Mouse (Mus musculus) bone marrow, adult 2 months (tissue): ENCODE data around the gene Aldh9a1.

Source experiments
- CTCF ChIP-seq: fragments of 200-500 bp; IDR thresholded peaks from 2 replicates; pipeline ENCODE4 v1.5.1; 2011; ENCODE audit warnings: low read length, control low read depth; ENCODE audit not compliant: control insufficient read depth, insufficient read depth
- POLR2A ChIP-seq: fragments of 200-500 bp; IDR thresholded peaks from 2 replicates; pipeline ENCODE4 v1.6.1; 2011; ENCODE audit warnings: low read depth, mild to moderate bottlenecking, control low read depth, low read length, borderline replicate concordance; ENCODE audit not compliant: control insufficient read depth

DNA sequence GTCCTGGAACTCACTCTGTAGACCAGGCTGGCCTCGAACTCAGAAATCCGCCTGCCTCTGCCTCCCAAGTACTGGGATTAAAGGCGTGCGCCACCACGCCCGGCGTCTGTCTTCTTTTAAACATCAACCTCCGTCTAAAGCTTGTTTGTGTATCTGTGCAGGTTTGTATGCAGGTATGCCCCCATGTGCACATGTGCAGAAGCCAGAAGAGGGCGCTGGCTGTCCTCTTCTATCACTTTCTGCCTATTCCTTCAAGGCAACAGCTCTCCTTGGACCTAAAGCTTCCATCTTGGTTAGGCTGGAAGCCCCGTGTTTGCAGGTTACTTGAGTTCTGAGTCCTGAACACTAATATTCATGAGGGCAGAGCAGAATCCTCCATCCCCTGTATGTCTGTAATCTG lies 7.0 kb upstream of the Aldh9a1 start:
- TF ChIP-seq POLR2A (no peak), CTCF (no peak)
